Mouse (Mus musculus): ENCODE results near the gene Fam129a. TPM values are rescaled to one million over a fixed set of nuclear protein-coding genes. Genes with fewer than 3 reads are reported as not detected.
A peak's percentile ranks its signal among the peaks of the same experiment; 100 is the strongest.

Fam129a gene
- polyA plus RNA-seq, 1 experiment, result 19.9 TPM

GRCm38 (mm10) chr1:151660251-151660650, 89.3 kb downstream of the Fam129a start:
- no peaks in the 10 kb centered on the region for H3K36me3 ChIP-seq (ENCODE audit: control insufficient read depth, insufficient read depth, low read length, poor library complexity, severe bottlenecking)
- H3K27me3 ChIP-seq (ENCODE audit: control insufficient read depth, insufficient read depth, low read length, poor library complexity, severe bottlenecking), result no peaks in the 10 kb centered on the region
- H3K4me1 ChIP-seq (ENCODE audit: control insufficient read depth, insufficient read depth, low read length), result no peaks in the 10 kb centered on the region
- TF ChIP-seq CTCF (IDR thresholded peaks at IDR 0.05; ENCODE audit: low read depth, low read length), result no peak
- TF ChIP-seq EP300 (IDR thresholded peaks at IDR 0.05; ENCODE audit: insufficient read depth, low read depth, low read length), result no peak
- TF ChIP-seq POLR2A (IDR thresholded peaks at IDR 0.05; ENCODE audit: insufficient read depth, low read length), result no peak
- no peaks in the 10 kb centered on the region for H3K9me3 ChIP-seq (replicated peaks; ENCODE audit: control insufficient read depth, insufficient read depth, low read length, poor library complexity, severe bottlenecking)
- H3K9ac ChIP-seq (ENCODE audit: low read depth, poor library complexity, severe bottlenecking), result no peak overlapping the region
- H3K4me3 ChIP-seq (ENCODE audit: low read depth, low read length), result no peak overlapping the region
- H3K27ac ChIP-seq (ENCODE audit: insufficient read depth, low read length), result no peak overlapping the region

- TF ChIP-seq CTCF (IDR thresholded peaks at IDR 0.05; ENCODE audit: low read depth, low read length) (no peak), EP300 (IDR thresholded peaks at IDR 0.05; ENCODE audit: insufficient read depth, low read depth, low read length) (no peak), POLR2A (IDR thresholded peaks at IDR 0.05; ENCODE audit: insufficient read depth, low read length) (no peak)
These were observed 89.9 kb downstream of the Fam129a start for GRCm38 (mm10) chr1:151660883-151661282.

GRCm38 (mm10) chr1:151661684-151662439, 90.9 kb downstream of the Fam129a start:
- TF ChIP-seq EP300 (IDR thresholded peaks at IDR 0.05; ENCODE audit: insufficient read depth, low read depth, low read length) (no peak), CTCF (IDR thresholded peaks at IDR 0.05; ENCODE audit: low read depth, low read length) (no peak), POLR2A (IDR thresholded peaks at IDR 0.05; ENCODE audit: insufficient read depth, low read length) (no peak)
- no peak overlapping the region for H3K9ac ChIP-seq (ENCODE audit: low read depth, poor library complexity, severe bottlenecking)
- no peaks in the 10 kb centered on the region for H3K36me3 ChIP-seq (ENCODE audit: control insufficient read depth, insufficient read depth, low read length, poor library complexity, severe bottlenecking)
- H3K27ac ChIP-seq (ENCODE audit: insufficient read depth, low read length), result no peak overlapping the region
- no peaks in the 10 kb centered on the region for H3K4me1 ChIP-seq (ENCODE audit: control insufficient read depth, insufficient read depth, low read length)
- no peaks in the 10 kb centered on the region for H3K9me3 ChIP-seq (replicated peaks; ENCODE audit: control insufficient read depth, insufficient read depth, low read length, poor library complexity, severe bottlenecking)
- H3K27me3 ChIP-seq (ENCODE audit: control insufficient read depth, insufficient read depth, low read length, poor library complexity, severe bottlenecking), result no peaks in the 10 kb centered on the region
- no peak overlapping the region for H3K4me3 ChIP-seq (ENCODE audit: low read depth, low read length)

More at GRCm38 (mm10) chr1:151660883-151661282, 89.9 kb downstream of the Fam129a start:
- no peaks in the 10 kb centered on the region for H3K27me3 ChIP-seq (ENCODE audit: control insufficient read depth, insufficient read depth, low read length, poor library complexity, severe bottlenecking)
- H3K4me3 ChIP-seq (ENCODE audit: low read depth, low read length), result no peak overlapping the region
- H3K4me1 ChIP-seq (ENCODE audit: control insufficient read depth, insufficient read depth, low read length), result no peaks in the 10 kb centered on the region
- no peaks in the 10 kb centered on the region for H3K9me3 ChIP-seq (replicated peaks; ENCODE audit: control insufficient read depth, insufficient read depth, low read length, poor library complexity, severe bottlenecking)
- no peaks in the 10 kb centered on the region for H3K36me3 ChIP-seq (ENCODE audit: control insufficient read depth, insufficient read depth, low read length, poor library complexity, severe bottlenecking)
- no peak overlapping the region for H3K9ac ChIP-seq (ENCODE audit: low read depth, poor library complexity, severe bottlenecking)
- no peak overlapping the region for H3K27ac ChIP-seq (ENCODE audit: insufficient read depth, low read length)

- H3K4me1 ChIP-seq (ENCODE audit: control insufficient read depth, insufficient read depth, low read length), result no peaks in the 10 kb centered on the region
- no peak overlapping the region for H3K9ac ChIP-seq (ENCODE audit: low read depth, poor library complexity, severe bottlenecking)
- H3K27ac ChIP-seq (ENCODE audit: insufficient read depth, low read length), result no peak overlapping the region
- no peak overlapping the region for H3K4me3 ChIP-seq (ENCODE audit: low read depth, low read length)
- H3K9me3 ChIP-seq (replicated peaks; ENCODE audit: control insufficient read depth, insufficient read depth, low read length, poor library complexity, severe bottlenecking), result no peaks in the 10 kb centered on the region
- H3K36me3 ChIP-seq (ENCODE audit: control insufficient read depth, insufficient read depth, low read length, poor library complexity, severe bottlenecking), result no peaks in the 10 kb centered on the region
- no peaks in the 10 kb centered on the region for H3K27me3 ChIP-seq (ENCODE audit: control insufficient read depth, insufficient read depth, low read length, poor library complexity, severe bottlenecking)
- TF ChIP-seq POLR2A (IDR thresholded peaks at IDR 0.05; ENCODE audit: insufficient read depth, low read length) (no peak), EP300 (IDR thresholded peaks at IDR 0.05; ENCODE audit: insufficient read depth, low read depth, low read length) (no peak), CTCF (IDR thresholded peaks at IDR 0.05; ENCODE audit: low read depth, low read length) (no peak)
These were observed 92.0 kb downstream of the Fam129a start for GRCm38 (mm10) chr1:151662958-151663357.

GRCm38 (mm10) chr1:151664384-151664783, 93.4 kb downstream of the Fam129a start:
- no peak overlapping the region for H3K4me3 ChIP-seq (ENCODE audit: low read depth, low read length)
- no peaks in the 10 kb centered on the region for H3K9me3 ChIP-seq (replicated peaks; ENCODE audit: control insufficient read depth, insufficient read depth, low read length, poor library complexity, severe bottlenecking)
- no peaks in the 10 kb centered on the region for H3K4me1 ChIP-seq (ENCODE audit: control insufficient read depth, insufficient read depth, low read length)
- no peak overlapping the region for H3K27ac ChIP-seq (ENCODE audit: insufficient read depth, low read length)
- no peaks in the 10 kb centered on the region for H3K27me3 ChIP-seq (ENCODE audit: control insufficient read depth, insufficient read depth, low read length, poor library complexity, severe bottlenecking)
- TF ChIP-seq EP300 (IDR thresholded peaks at IDR 0.05; ENCODE audit: insufficient read depth, low read depth, low read length) (no peak), POLR2A (IDR thresholded peaks at IDR 0.05; ENCODE audit: insufficient read depth, low read length) (no peak)
- no peaks in the 10 kb centered on the region for H3K36me3 ChIP-seq (ENCODE audit: control insufficient read depth, insufficient read depth, low read length, poor library complexity, severe bottlenecking)
- H3K9ac ChIP-seq (ENCODE audit: low read depth, poor library complexity, severe bottlenecking), result no peak overlapping the region

DNA sequence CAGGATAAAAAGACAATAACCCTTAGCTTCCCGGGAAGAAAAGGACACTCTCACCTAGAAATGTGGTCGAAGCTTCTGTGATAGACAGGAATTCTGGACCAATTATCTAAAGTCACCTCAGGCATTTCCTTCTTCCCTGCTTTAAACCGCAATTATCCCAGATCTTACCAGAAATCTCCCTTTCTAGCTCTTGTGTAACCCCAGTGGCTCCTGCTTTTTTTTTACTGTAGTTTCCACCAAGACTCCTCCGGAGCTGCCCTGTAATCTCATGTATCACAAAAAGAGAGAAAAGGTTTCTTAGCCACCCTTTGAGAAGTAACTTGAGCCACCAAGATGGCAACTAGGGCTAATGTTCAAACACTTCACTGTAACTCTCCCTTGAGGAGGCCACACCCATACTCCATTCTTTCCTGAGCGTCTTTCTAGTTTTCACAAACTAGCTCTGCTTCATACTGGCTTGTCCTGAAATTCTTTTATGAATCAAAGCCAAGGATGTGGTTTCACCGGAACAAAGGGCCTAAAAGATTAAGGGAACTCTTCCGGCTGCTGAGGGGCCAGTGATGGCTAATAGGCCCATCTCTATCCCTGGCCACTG, 93.9 kb downstream of the Fam129a start:
- Histone ChIP-seq H3K27ac (ENCODE audit: insufficient read depth, low read length) (peak overlapping the region; percentile 15; the same call in 1 of the 2 replicates), H3K36me3 (ENCODE audit: control insufficient read depth, insufficient read depth, low read length, poor library complexity, severe bottlenecking) (no peaks in the 10 kb centered on the region), H3K9ac (ENCODE audit: low read depth, poor library complexity, severe bottlenecking) (no peak overlapping the region), H3K4me3 (ENCODE audit: low read depth, low read length) (no peak overlapping the region), H3K4me1 (ENCODE audit: control insufficient read depth, insufficient read depth, low read length) (no peaks in the 10 kb centered on the region), H3K27me3 (ENCODE audit: control insufficient read depth, insufficient read depth, low read length, poor library complexity, severe bottlenecking) (no peaks in the 10 kb centered on the region), H3K9me3 (replicated peaks; ENCODE audit: control insufficient read depth, insufficient read depth, low read length, poor library complexity, severe bottlenecking) (no peaks in the 10 kb centered on the region)
- TF ChIP-seq EP300 (IDR thresholded peaks at IDR 0.05; ENCODE audit: insufficient read depth, low read depth, low read length) (no peak), POLR2A (IDR thresholded peaks at IDR 0.05; ENCODE audit: insufficient read depth, low read length) (no peak), CTCF (IDR thresholded peaks at IDR 0.05; ENCODE audit: low read depth, low read length) (no peak)

Data from ES-Bruce4 (cell line).